Comparison of ENCODE assay signal across 11 mouse cellular contexts in genomic region chr11:115477388-115477787, GRCm38 (mm10). TPM values are rescaled to one million over a fixed set of nuclear protein-coding genes. Genes with fewer than 3 reads are reported as not detected.
A peak's percentile ranks its signal among the peaks of the same experiment; 100 is the strongest.
DNase-seq lines count a peak whose midpoint lies in the region; ATAC-seq lines count a peak whose summit lies in the region.
"Not testable (repeated sequence)": the region's sequence is repeated elsewhere in the genome, so short reads cannot be mapped to it uniquely, and the experiment has no call there.
"Had no signal": no experiment of that assay in that cellular context is flagged by ENCODE, and none has a peak within 500 bp of the region (broad histone marks: within the 10 kb centered on the region; RNA-seq: fewer than 3 reads in every experiment).

No protein-coding gene starts in this region.

- WGBS in heart, embryonic 13.5 days, result 83% methylated on average over 7 of the region's 7 CpGs
- 80% methylated on average over 7 of the region's 7 CpGs for WGBS in intestine, embryonic 16.5 days
- 50% methylated on average over 7 of the region's 7 CpGs for WGBS in liver, embryonic 15.5 days (ENCODE audit: insufficient replicate concordance)

- ATAC-seq in heart, embryonic 13.5 days (ENCODE audit: extremely low read depth, insufficient number of reproducible peaks, low FRiP score, low TSS enrichment); intestine, embryonic 16.5 days; liver, embryonic 15.5 days (ENCODE audit: insufficient read depth): not testable (repeated sequence)

- peak overlapping the region; percentile 98 for H3K4me2 ChIP-seq in heart, embryonic 13.5 days
- not testable (repeated sequence) for H3K4me2 ChIP-seq in intestine, embryonic 16.5 days (ENCODE audit: low read depth, low read length)
- peak overlapping the region; percentile 95 for H3K4me2 ChIP-seq in liver, embryonic 15.5 days

- not testable (repeated sequence) for H3K36me3 ChIP-seq in heart, embryonic 13.5 days; intestine, embryonic 16.5 days (ENCODE audit: control insufficient read depth, insufficient read depth, low read length); liver, embryonic 15.5 days (replicated peaks)
- peaks cover 32% of the 10 kb centered on the region for H3K36me3 ChIP-seq in megakaryocyte, embryonic 14.5 days (replicated peaks; ENCODE audit: low read length)

- not testable (repeated sequence) for H3K4me1 ChIP-seq in brown adipose tissue, adult 24 weeks (ENCODE audit: control insufficient read depth, insufficient read depth, insufficient read length, low read length)
- peaks cover 41% of the 10 kb centered on the region for H3K4me1 ChIP-seq in heart, embryonic 13.5 days
- H3K4me1 ChIP-seq in intestine, embryonic 16.5 days (ENCODE audit: control insufficient read depth, insufficient read depth, low read length), result peaks cover 24% of the 10 kb centered on the region
- H3K4me1 ChIP-seq in liver, embryonic 15.5 days (replicated peaks), result peaks cover 43% of the 10 kb centered on the region
- H3K4me1 ChIP-seq in megakaryocyte, embryonic 14.5 days, result peaks cover 72% of the 10 kb centered on the region

- peak overlapping the region; percentile 93; the same call in 1 of the 2 replicates for H3K9ac ChIP-seq in heart, embryonic 13.5 days
- 0 out of 2 replicates have a peak overlapping the region, but pooled peaks have one; percentile 7 for H3K9ac ChIP-seq in intestine, embryonic 16.5 days (ENCODE audit: low read depth, low read length)
- not testable (repeated sequence) for H3K9ac ChIP-seq in liver, embryonic 15.5 days

- not testable (repeated sequence) for H3K27ac ChIP-seq in brown adipose tissue, adult 24 weeks (replicated peaks; ENCODE audit: low read depth, low read length); heart, embryonic 13.5 days (replicated peaks); intestine, embryonic 16.5 days (ENCODE audit: low read length)
- H3K27ac ChIP-seq in liver, embryonic 15.5 days (replicated peaks), result peak overlapping the region; percentile 56

- peak; percentile 73 for DNase-seq in CD4-positive, CD25-positive, alpha-beta regulatory T cell, adult 2 months (ENCODE audit: low read depth, low spot score)
- DNase-seq in naive thymus-derived CD4-positive, alpha-beta T cell, adult 2 months (ENCODE audit: low read depth), result peak; percentile 78

- peak overlapping the region; percentile 15; the same call in 1 of the 2 replicates for H3K4me3 ChIP-seq in brown adipose tissue, adult 24 weeks (ENCODE audit: insufficient read depth, low read depth, low read length)
- not testable (repeated sequence) for H3K4me3 ChIP-seq in heart, embryonic 13.5 days; intestine, embryonic 16.5 days (ENCODE audit: low read length)
- H3K4me3 ChIP-seq in liver, embryonic 15.5 days (replicated peaks), result 0 out of 2 replicates have a peak overlapping the region, but pooled peaks have one; percentile 77
- H3K4me3 ChIP-seq in megakaryocyte, embryonic 14.5 days (replicated peaks), result peak overlapping the region; percentile 62

- not testable (repeated sequence) for H3K27me3 ChIP-seq in heart, embryonic 13.5 days (replicated peaks); intestine, embryonic 16.5 days (replicated peaks; ENCODE audit: control insufficient read depth, insufficient read depth, low read length); liver, embryonic 15.5 days; megakaryocyte, embryonic 14.5 days (replicated peaks)

- not testable (repeated sequence) for H3K9me3 ChIP-seq in heart, embryonic 13.5 days; intestine, embryonic 16.5 days (ENCODE audit: control insufficient read depth, low read length); liver, embryonic 15.5 days (replicated peaks); megakaryocyte, embryonic 14.5 days

RNA-seq across cellular contexts. Expression of gene Armc7, which starts 1.9 kb away (rescaled TPM):
- 4.1 TPM in 2 replicates for polyA plus RNA-seq in brown adipose tissue, adult 24 weeks (2012; ENCODE audit: insufficient read depth, insufficient read length, missing spikeins)
- polyA plus RNA-seq in heart, embryonic 13.5 days (2015; fragmentation: Nextera tagmentation; extraction: Ambion mirVana), result 6.6 and 6.9 TPM in 2 replicates
- polyA plus RNA-seq in intestine, embryonic 16.5 days (2015; fragmentation: Nextera tagmentation; extraction: Ambion mirVana), result 8.0 and 9.2 TPM in 2 replicates
- 3.3 and 3.5 TPM in 2 replicates for polyA plus RNA-seq in liver, embryonic 15.5 days (2015; fragmentation: Nextera tagmentation; extraction: Ambion mirVana)
- 20.7 and 36.2 TPM in 2 replicates for polyA plus RNA-seq in megakaryocyte, embryonic 14.5 days (2012; ENCODE audit: insufficient read depth, low replicate concordance)

RNA-seq across cellular contexts. Expression of gene Nt5c, which starts 14.3 kb away (rescaled TPM):
- 19.1 and 20.9 TPM in 2 replicates for polyA plus RNA-seq in brown adipose tissue, adult 24 weeks (2012; ENCODE audit: insufficient read depth, insufficient read length, missing spikeins)
- 57.0 and 59.4 TPM in 2 replicates for polyA plus RNA-seq in heart, embryonic 13.5 days (2015; fragmentation: Nextera tagmentation; extraction: Ambion mirVana)
- polyA plus RNA-seq in intestine, embryonic 16.5 days (2015; fragmentation: Nextera tagmentation; extraction: Ambion mirVana), result 166 and 174 TPM in 2 replicates
- 38.1 and 41.9 TPM in 2 replicates for polyA plus RNA-seq in liver, embryonic 15.5 days (2015; fragmentation: Nextera tagmentation; extraction: Ambion mirVana)
- 84.5 and 173 TPM in 2 replicates for polyA plus RNA-seq in megakaryocyte, embryonic 14.5 days (2012; ENCODE audit: insufficient read depth, low replicate concordance)

RNA-seq across cellular contexts. Expression of gene Slc16a5, which starts 15.1 kb away (rescaled TPM):
- polyA plus RNA-seq in brown adipose tissue, adult 24 weeks (2012; ENCODE audit: insufficient read depth, insufficient read length, missing spikeins), result not detected in 2 replicates
- polyA plus RNA-seq in heart, embryonic 13.5 days (2015; fragmentation: Nextera tagmentation; extraction: Ambion mirVana), result 0.10 and 0.21 TPM in 2 replicates
- polyA plus RNA-seq in intestine, embryonic 16.5 days (2015; fragmentation: Nextera tagmentation; extraction: Ambion mirVana), result 3.0 and 3.1 TPM in 2 replicates
- polyA plus RNA-seq in liver, embryonic 15.5 days (2015; fragmentation: Nextera tagmentation; extraction: Ambion mirVana), result 0.08 and 0.15 TPM in 2 replicates
- polyA plus RNA-seq in megakaryocyte, embryonic 14.5 days (2012; ENCODE audit: insufficient read depth, low replicate concordance), result not detected in 2 replicates
- polyA plus RNA-seq: G1E; midbrain, embryonic 11.5 days had no signal

RNA-seq across cellular contexts. Expression of gene Jpt1, which starts 36.8 kb away (rescaled TPM):
- 21.2 and 21.5 TPM in 2 replicates for polyA plus RNA-seq in brown adipose tissue, adult 24 weeks (2012; ENCODE audit: insufficient read depth, insufficient read length, missing spikeins)
- 432 and 502 TPM in 2 replicates for polyA plus RNA-seq in heart, embryonic 13.5 days (2015; fragmentation: Nextera tagmentation; extraction: Ambion mirVana)
- polyA plus RNA-seq in intestine, embryonic 16.5 days (2015; fragmentation: Nextera tagmentation; extraction: Ambion mirVana), result 454 and 496 TPM in 2 replicates
- 233 and 234 TPM in 2 replicates for polyA plus RNA-seq in liver, embryonic 15.5 days (2015; fragmentation: Nextera tagmentation; extraction: Ambion mirVana)
- 334 and 807 TPM in 2 replicates for polyA plus RNA-seq in megakaryocyte, embryonic 14.5 days (2012; ENCODE audit: insufficient read depth, low replicate concordance)

RNA-seq across cellular contexts. Expression of gene Trim80, which starts 37.0 kb away (rescaled TPM):
- 0.87 and 2.3 TPM in 2 replicates for polyA plus RNA-seq in brown adipose tissue, adult 24 weeks (2012; ENCODE audit: insufficient read depth, insufficient read length, missing spikeins)
- polyA plus RNA-seq in heart, embryonic 13.5 days (2015; fragmentation: Nextera tagmentation; extraction: Ambion mirVana), result 0.07 and 0.19 TPM in 2 replicates
- 1.1 and 1.4 TPM in 2 replicates for polyA plus RNA-seq in intestine, embryonic 16.5 days (2015; fragmentation: Nextera tagmentation; extraction: Ambion mirVana)
- polyA plus RNA-seq in liver, embryonic 15.5 days (2015; fragmentation: Nextera tagmentation; extraction: Ambion mirVana), result 0.55 and 0.71 TPM in 2 replicates
- polyA plus RNA-seq in megakaryocyte, embryonic 14.5 days (2012; ENCODE audit: insufficient read depth, low replicate concordance), result not detected in 2 replicates
- polyA plus RNA-seq: forebrain, postnatal 0 days; G1E; midbrain, embryonic 11.5 days; neural tube, embryonic 14.5 days had no signal
